Mouse (Mus musculus) stomach, postnatal 0 days (tissue): ENCODE results near the gene Edem2. TPM values are rescaled to one million over a fixed set of nuclear protein-coding genes. Genes with fewer than 3 reads are reported as not detected.

Experiments used
- ATAC-seq: fragments of 200-750 bp; cut with Nextera tagmentation; 2 replicates; pipeline ENCODE4 v1.8.0; 2017; ENCODE audit not compliant: low FRiP score, low TSS enrichment
- DNase-seq: peaks from one replicate; pipeline ENCODE4 v3.0.0-alpha.2; 2016; ENCODE audit warnings: low spot score
- H3K27ac ChIP-seq: fragments of 300-500 bp; sonication (generic); replicated peaks from 2 replicates; pipeline ENCODE4 v1.5.1; 2014; ENCODE audit warnings: mild to moderate bottlenecking, control low read depth
- H3K27me3 ChIP-seq: fragments of 300-500 bp; sonication (generic); 2 replicates; pipeline ENCODE4 v1.6.1; 2014; ENCODE audit warnings: low read length; ENCODE audit not compliant: control insufficient read depth, insufficient read depth
- H3K36me3 ChIP-seq: fragments of 300-500 bp; sonication (generic); 2 replicates; pipeline ENCODE4 v1.6.1; 2014; ENCODE audit warnings: low read length, mixed read lengths; ENCODE audit not compliant: control insufficient read depth, insufficient read depth
- H3K4me1 ChIP-seq: fragments of 300-500 bp; sonication (generic); replicated peaks from 2 replicates; pipeline ENCODE4 v1.6.1; 2014; ENCODE audit warnings: antibody characterized with exemption; ENCODE audit not compliant: control insufficient read depth, insufficient read depth
- H3K4me2 ChIP-seq: fragments of 300-500 bp; sonication (generic); replicated peaks from 2 replicates; pipeline ENCODE4 v1.6.1; 2014; ENCODE audit warnings: low read depth, mild to moderate bottlenecking, control low read depth, moderate library complexity
- H3K4me3 ChIP-seq: fragments of 300-500 bp; sonication (generic); 2 replicates; pipeline ENCODE4 v1.5.1; 2014; ENCODE audit warnings: low read depth, low read length, control low read depth
- H3K9ac ChIP-seq: fragments of 300-500 bp; sonication (generic); 2 replicates; pipeline ENCODE4 v1.6.1; 2014; ENCODE audit warnings: mild to moderate bottlenecking, low read length, control low read depth, mixed read lengths
- H3K9me3 ChIP-seq: fragments of 300-500 bp; sonication (generic); 2 replicates; pipeline ENCODE4 v1.6.1; 2016; ENCODE audit warnings: low read length; ENCODE audit not compliant: control insufficient read depth
- CTCF ChIP-seq: IDR thresholded peaks from 2 replicates; pipeline ENCODE4 v1.5.1; 2016; ENCODE audit warnings: antibody characterized with exemption, low read depth, mild to moderate bottlenecking, moderate library complexity
- EP300 ChIP-seq: optimal IDR thresholded peaks from 2 replicates; pipeline ENCODE3; 2016; ENCODE audit warnings: antibody characterized with exemption
- WGBS: fragments of 180-500 bp; shearing (Covaris S2); extraction: QIAGEN DNeasy Blood & Tissue Kit; methylation state at CpG from one replicate; pipeline ENCODE4 v1.1.7; 2014; 5-methylcytosine and 5-hydroxymethylcytosine counted together
- polyA plus RNA-seq: library from polyadenylated mRNA; unstranded; fragments of >200 nt; fragmentation: Nextera tagmentation; extraction: Ambion mirVana; gene quantifications from 2 replicates; pipeline ENCODE4 v1.2.1, GENCODE M21; 2015

The Edem2 gene
- polyA plus RNA-seq, 1 experiment from 2014 or later = 64.9 TPM

- Histone ChIP-seq H3K4me1 (no peaks in the 10 kb centered on the region), H3K4me2 (no peak overlapping the region), H3K27me3 (no peaks in the 10 kb centered on the region), H3K9me3 (no peaks in the 10 kb centered on the region), H3K27ac (no peak overlapping the region), H3K9ac (no peak overlapping the region), H3K36me3 (0 out of 2 replicates have a peak, but pooled peaks cover 3% of the 10 kb centered on the region), H3K4me3 (no peak overlapping the region)
- ATAC-seq (no peak), DNase-seq (no peak)
- 68% methylated on average over 2 of the region's 2 CpGs for WGBS
- TF ChIP-seq EP300 (no peak), CTCF (no peak)
These were observed 47.4 kb downstream of the Edem2 start for GRCm38 (mm10) chr2:155681874-155682273.

- TF ChIP-seq EP300 (no peak), CTCF (no peak)
- no peak overlapping the region for H3K4me2 ChIP-seq
- H3K9ac ChIP-seq = no peak overlapping the region
- H3K4me1 ChIP-seq = no peaks in the 10 kb centered on the region
- no peaks in the 10 kb centered on the region for H3K9me3 ChIP-seq
- H3K4me3 ChIP-seq = no peak overlapping the region
- no peak for DNase-seq
- H3K27ac ChIP-seq = no peak overlapping the region
- WGBS = 62% methylated on average over 8 of the region's 8 CpGs
- no peaks in the 10 kb centered on the region for H3K27me3 ChIP-seq
- 0 out of 2 replicates have a peak, but pooled peaks cover 3% of the 10 kb centered on the region for H3K36me3 ChIP-seq
- ATAC-seq = no peak
These were observed 48.1 kb downstream of the Edem2 start for GRCm38 (mm10) chr2:155681194-155681593.

DNA sequence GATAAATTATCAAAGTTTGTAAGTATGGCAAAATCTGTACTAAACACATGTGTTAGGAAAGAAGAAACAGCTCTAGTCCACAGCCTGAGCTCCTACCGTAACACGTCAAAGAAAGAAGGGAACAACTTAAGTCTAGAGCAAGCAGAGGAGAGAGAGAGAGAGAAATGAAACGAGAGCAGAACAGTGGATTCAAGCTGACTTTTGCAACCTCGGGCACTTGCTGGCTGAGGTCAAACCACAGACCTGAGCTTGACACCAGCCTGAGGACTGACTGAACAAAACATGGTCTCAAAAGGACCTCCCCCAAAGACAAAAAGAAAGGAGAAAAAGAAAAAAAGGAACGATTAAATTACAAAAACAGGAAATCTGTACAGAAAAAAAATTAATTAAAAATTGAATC, 48.7 kb downstream of the Edem2 start:
- Histone ChIP-seq H3K9ac (no peak overlapping the region), H3K4me3 (no peak overlapping the region), H3K4me1 (no peaks in the 10 kb centered on the region), H3K4me2 (no peak overlapping the region), H3K9me3 (no peaks in the 10 kb centered on the region), H3K36me3 (0 out of 2 replicates have a peak, but pooled peaks cover 3% of the 10 kb centered on the region), H3K27me3 (no peaks in the 10 kb centered on the region), H3K27ac (no peak overlapping the region)
- DNase-seq (no peak), ATAC-seq (no peak)
- WGBS = 51% methylated on average over 5 of the region's 5 CpGs
- TF ChIP-seq CTCF = no peak

DNA sequence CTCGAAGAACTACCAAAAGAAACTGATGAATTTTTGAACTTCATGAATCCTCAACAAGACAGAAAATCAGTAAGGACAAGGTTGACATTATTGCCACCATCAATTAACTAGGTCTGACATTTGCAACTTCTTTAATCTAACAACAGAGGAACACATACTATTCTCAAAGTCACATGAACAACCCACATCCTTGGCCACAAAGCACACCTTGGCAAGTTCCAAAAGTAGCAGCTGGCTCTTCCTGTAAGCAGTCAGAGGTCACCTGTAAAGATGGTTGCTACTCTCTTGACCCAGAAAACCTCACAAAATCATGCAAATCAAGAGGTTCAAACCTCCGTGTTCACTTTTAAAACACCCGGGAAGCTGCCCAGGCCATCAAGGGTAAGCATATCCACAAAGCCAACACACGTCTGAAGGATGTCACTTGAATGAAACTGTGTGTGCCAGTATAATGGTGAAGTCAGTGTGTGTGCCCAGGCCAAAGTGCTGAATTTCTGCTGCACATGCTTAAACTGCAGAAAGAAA, 49.6 kb downstream of the Edem2 start:
- H3K9me3 ChIP-seq = no peaks in the 10 kb centered on the region
- TF ChIP-seq CTCF = no peak
- no peak for TF ChIP-seq EP300
- H3K4me2 ChIP-seq = no peak overlapping the region
- H3K36me3 ChIP-seq = 0 out of 2 replicates have a peak, but pooled peaks cover 3% of the 10 kb centered on the region
- H3K4me3 ChIP-seq = no peak overlapping the region
- DNase-seq (no peak), ATAC-seq (no peak)
- WGBS = 83% methylated on average over 4 of the region's 4 CpGs
- no peaks in the 10 kb centered on the region for H3K4me1 ChIP-seq
- H3K27ac ChIP-seq = no peak overlapping the region
- H3K9ac ChIP-seq = no peak overlapping the region
- no peaks in the 10 kb centered on the region for H3K27me3 ChIP-seq

DNA sequence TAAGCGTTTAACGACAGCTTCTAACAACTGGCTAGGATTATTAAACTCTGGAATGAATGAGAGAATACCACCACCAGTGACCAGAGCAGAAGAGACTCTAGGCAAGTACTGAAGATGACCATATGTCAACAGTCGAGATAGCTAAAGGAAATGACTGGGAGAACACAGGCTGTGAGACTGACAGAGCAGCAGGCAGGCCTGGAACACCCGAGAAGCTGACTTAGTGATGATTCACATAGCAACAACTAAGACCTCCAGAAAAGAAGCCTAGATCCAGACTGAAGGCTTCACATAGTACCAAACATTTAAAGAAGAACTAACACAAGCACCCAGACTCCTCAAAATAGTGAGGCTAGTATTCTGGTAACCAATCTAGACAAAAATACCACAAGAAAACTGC, 54.2 kb downstream of the Edem2 start:
- no peaks in the 10 kb centered on the region for H3K9me3 ChIP-seq
- no peak for TF ChIP-seq EP300
- no peak for TF ChIP-seq CTCF
- no peak overlapping the region for H3K4me2 ChIP-seq
- no peak overlapping the region for H3K27ac ChIP-seq
- 52% methylated on average over 4 of the region's 4 CpGs for WGBS
- peaks cover 17% of the 10 kb centered on the region; the same call in 1 of the 2 replicates for H3K36me3 ChIP-seq
- no peak for DNase-seq
- H3K4me1 ChIP-seq = no peaks in the 10 kb centered on the region
- no peak overlapping the region for H3K4me3 ChIP-seq
- H3K27me3 ChIP-seq = no peaks in the 10 kb centered on the region
- no peak for ATAC-seq
- no peak overlapping the region for H3K9ac ChIP-seq

- ATAC-seq (no peak), DNase-seq (peak; percentile 73)
- Histone ChIP-seq H3K27me3 (no peaks in the 10 kb centered on the region), H3K9ac (no peak overlapping the region), H3K4me2 (no peak overlapping the region), H3K4me1 (no peaks in the 10 kb centered on the region), H3K27ac (no peak overlapping the region), H3K9me3 (no peaks in the 10 kb centered on the region), H3K4me3 (no peak overlapping the region), H3K36me3 (peaks cover 17% of the 10 kb centered on the region; the same call in 1 of the 2 replicates)
- TF ChIP-seq CTCF (peak; percentile 78), EP300 (no peak)
- WGBS = 27% methylated on average over 2 of the region's 2 CpGs
These were observed 55.7 kb downstream of the Edem2 start for GRCm38 (mm10) chr2:155673546-155673945.
